Mouse (Mus musculus) hindbrain, embryonic 13.5 days (tissue): ENCODE data around the gene Pi4k2b. TPM values are rescaled to one million over a fixed set of nuclear protein-coding genes. Genes with fewer than 3 reads are reported as not detected.

Experiments used
- ATAC-seq: fragments of 200-750 bp; cut with Nextera tagmentation; 2 replicates; pipeline ENCODE4 v1.8.0; 2017; ENCODE audit warnings: moderate TSS enrichment; ENCODE audit not compliant: low FRiP score
- H3K27ac ChIP-seq: fragments of 300-500 bp; sonication (generic); 2 replicates; pipeline ENCODE4 v1.5.1; 2015; ENCODE audit warnings: inconsistent platforms, mild to moderate bottlenecking, moderate library complexity
- H3K27me3 ChIP-seq: fragments of 300-500 bp; sonication (generic); 2 replicates; pipeline ENCODE4 v1.6.1; 2015; ENCODE audit warnings: mild to moderate bottlenecking, inconsistent platforms
- H3K36me3 ChIP-seq: fragments of 300-500 bp; sonication (generic); 2 replicates; pipeline ENCODE4 v1.6.1; 2015; ENCODE audit warnings: mild to moderate bottlenecking, inconsistent platforms
- H3K4me1 ChIP-seq: fragments of 300-500 bp; sonication (generic); replicated peaks from 2 replicates; pipeline ENCODE4 v1.6.1; 2015; ENCODE audit warnings: inconsistent platforms
- H3K4me2 ChIP-seq: fragments of 300-500 bp; sonication (generic); 2 replicates; pipeline ENCODE4 v1.6.1; 2015; ENCODE audit warnings: inconsistent platforms, mild to moderate bottlenecking, moderate library complexity
- H3K4me3 ChIP-seq: fragments of 300-500 bp; sonication (generic); 2 replicates; pipeline ENCODE4 v1.5.1; 2015; ENCODE audit warnings: mild to moderate bottlenecking, inconsistent platforms
- H3K9ac ChIP-seq: fragments of 300-500 bp; sonication (generic); 2 replicates; pipeline ENCODE4 v1.6.1; 2015; ENCODE audit warnings: mild to moderate bottlenecking, inconsistent platforms
- H3K9me3 ChIP-seq: fragments of 300-500 bp; sonication (generic); 2 replicates; pipeline ENCODE4 v1.6.1; 2016; ENCODE audit warnings: inconsistent platforms
- WGBS: fragments of 180-500 bp; shearing (Covaris S2); methylation state at CpG from one replicate; pipeline ENCODE4 v1.1.7; 2015; 5-methylcytosine and 5-hydroxymethylcytosine counted together
- polyA plus RNA-seq: library from polyadenylated mRNA; unstranded; fragments of >200 nt; fragmentation: Nextera tagmentation; extraction: Ambion mirVana; gene quantifications from 2 replicates; pipeline ENCODE4 v1.2.1, GENCODE M21; 2015

Pi4k2b gene
- polyA plus RNA-seq, 1 experiment from 2014 or later: 6.5 TPM

- 91% methylated on average over 7 of the region's 7 CpGs for WGBS
- no peak for ATAC-seq
- Histone ChIP-seq H3K4me2 (no peak overlapping the region), H3K4me1 (no peaks in the 10 kb centered on the region), H3K27ac (no peak overlapping the region), H3K9ac (no peak overlapping the region), H3K36me3 (peaks cover 38% of the 10 kb centered on the region), H3K4me3 (no peak overlapping the region), H3K9me3 (no peaks in the 10 kb centered on the region), H3K27me3 (no peaks in the 10 kb centered on the region)
These were observed 77.3 kb downstream of the Pi4k2b start for GRCm38 (mm10) chr5:52818676-52819075.

Other genes with a start within 250 kb of the Pi4k2b start
- gene Lgi2, start 175.1 kb upstream of the Pi4k2b start, polyA plus RNA-seq: 2.7 and 3.0 TPM in 2 replicates
- gene Sepsecs, start 71.9 kb upstream of the Pi4k2b start, polyA plus RNA-seq: 7.0 and 7.6 TPM in 2 replicates
- gene Zcchc4, start 33.8 kb downstream of the Pi4k2b start, polyA plus RNA-seq: 13.0 and 15.9 TPM in 2 replicates
- gene Anapc4, start 92.4 kb downstream of the Pi4k2b start, polyA plus RNA-seq: 116 and 126 TPM in 2 replicates